Mouse (Mus musculus) limb, embryonic 14.5 days (tissue): ENCODE measurements at regions not wholly inside any gene's neighbourhood (a gene's known extent, or its start where the extent isn't known, plus 50 kb on each side); places are given as distances from the start of the nearest gene placed in this dataset.

Experiments
- ATAC-seq: fragments of 200-750 bp; cut with Nextera tagmentation; 2 replicates; pipeline ENCODE4 v1.8.0; 2017; ENCODE audit warnings: low read depth, moderate number of reproducible peaks, moderate TSS enrichment; ENCODE audit not compliant: low FRiP score
- DNase-seq: peaks from one replicate; pipeline ENCODE4 v3.0.0-alpha.2; 2015; ENCODE audit warnings: low spot score
- H3K27ac ChIP-seq: fragments of 300-500 bp; sonication (generic); replicated peaks from 2 replicates; pipeline ENCODE4 v1.5.1; 2014; ENCODE audit warnings: low read depth, mild to moderate bottlenecking, low read length, moderate library complexity, mixed read lengths
- H3K27me3 ChIP-seq: fragments of 300-500 bp; sonication (generic); 2 replicates; pipeline ENCODE4 v1.6.1; 2014; ENCODE audit warnings: low read length, mixed read lengths; ENCODE audit not compliant: control insufficient read depth, insufficient read depth
- H3K36me3 ChIP-seq: fragments of 300-500 bp; sonication (generic); 2 replicates; pipeline ENCODE4 v1.6.1; 2014; ENCODE audit warnings: mild to moderate bottlenecking, low read length, moderate library complexity, mixed read lengths; ENCODE audit not compliant: control insufficient read depth, insufficient read depth
- H3K4me1 ChIP-seq: fragments of 300-500 bp; sonication (generic); 2 replicates; pipeline ENCODE4 v1.6.1; 2014; ENCODE audit warnings: antibody characterized with exemption, low read length, mixed read lengths; ENCODE audit not compliant: control insufficient read depth, insufficient read depth
- H3K4me2 ChIP-seq: fragments of 300-500 bp; sonication (generic); replicated peaks from 2 replicates; pipeline ENCODE4 v1.6.1; 2014; ENCODE audit warnings: low read depth, mild to moderate bottlenecking, low read length, moderate library complexity; ENCODE audit not compliant: severe bottlenecking
- H3K4me3 ChIP-seq: fragments of 300-500 bp; sonication (generic); replicated peaks from 2 replicates; pipeline ENCODE4 v1.5.1; 2014; ENCODE audit warnings: low read length
- H3K9ac ChIP-seq: fragments of 300-500 bp; sonication (generic); 2 replicates; pipeline ENCODE4 v1.6.1; 2014; ENCODE audit warnings: mild to moderate bottlenecking, low read depth, low read length, moderate library complexity; ENCODE audit not compliant: severe bottlenecking
- H3K9me3 ChIP-seq: fragments of 300-500 bp; sonication (generic); 2 replicates; pipeline ENCODE4 v1.6.1; 2016; ENCODE audit warnings: low read length; ENCODE audit not compliant: control insufficient read depth
- POLR2A ChIP-seq: fragments of 200-500 bp; IDR thresholded peaks from 2 replicates; pipeline ENCODE4 v1.8.0; 2012; ENCODE audit warnings: inconsistent platforms, mild to moderate bottlenecking, moderate library complexity, borderline replicate concordance; ENCODE audit not compliant: insufficient read depth, insufficient read length; ENCODE audit errors: extremely low read depth
- WGBS: fragments of 180-500 bp; shearing (Covaris S2); extraction: QIAGEN DNeasy Blood & Tissue Kit; methylation state at CpG from one replicate; pipeline ENCODE4 v1.1.7; 2014; 5-methylcytosine and 5-hydroxymethylcytosine counted together

GRCm38 (mm10) chrX:142470083-142470482, 79.7 kb upstream of the Acsl4 start:
- 70% methylated on average over 1 of the region's 1 CpGs for WGBS
- no peak for DNase-seq
- no peaks in the 10 kb centered on the region for H3K4me1 ChIP-seq
- no peak overlapping the region for H3K27ac ChIP-seq
- H3K9ac ChIP-seq, result no peak overlapping the region
- no peak overlapping the region for H3K4me3 ChIP-seq
- H3K4me2 ChIP-seq, result no peak overlapping the region
- H3K9me3 ChIP-seq, result no peaks in the 10 kb centered on the region
- H3K36me3 ChIP-seq, result no peaks in the 10 kb centered on the region
- ATAC-seq, result no peak
- H3K27me3 ChIP-seq, result no peaks in the 10 kb centered on the region
- no peak for TF ChIP-seq POLR2A

- no peak for DNase-seq
- H3K4me1 ChIP-seq, result no peaks in the 10 kb centered on the region
- TF ChIP-seq POLR2A, result no peak
- no peak for ATAC-seq
- no peak overlapping the region for H3K4me2 ChIP-seq
- 82% methylated on average over 5 of the region's 5 CpGs for WGBS
- H3K36me3 ChIP-seq, result no peaks in the 10 kb centered on the region
- H3K4me3 ChIP-seq, result no peak overlapping the region
- H3K27ac ChIP-seq, result no peak overlapping the region
- no peaks in the 10 kb centered on the region for H3K27me3 ChIP-seq
- no peaks in the 10 kb centered on the region for H3K9me3 ChIP-seq
- no peak overlapping the region for H3K9ac ChIP-seq
These were observed 91.0 kb upstream of the Acsl4 start for GRCm38 (mm10) chrX:142481203-142481815.

GRCm38 (mm10) chrX:142488078-142488477, 97.7 kb upstream of the Acsl4 start:
- Histone ChIP-seq H3K27me3 (peaks cover 3% of the 10 kb centered on the region; the same call in 1 of the 2 replicates), H3K9me3 (no peaks in the 10 kb centered on the region), H3K4me1 (no peaks in the 10 kb centered on the region), H3K9ac (no peak overlapping the region), H3K36me3 (no peaks in the 10 kb centered on the region), H3K4me3 (no peak overlapping the region), H3K4me2 (no peak overlapping the region), H3K27ac (no peak overlapping the region)
- TF ChIP-seq POLR2A, result no peak
- DNase-seq, result no peak
- no peak for ATAC-seq
- 81% methylated on average over 4 of the region's 4 CpGs for whole genome bisulfite sequencing

- Histone ChIP-seq H3K27ac (no peak overlapping the region), H3K36me3 (no peaks in the 10 kb centered on the region), H3K9ac (no peak overlapping the region), H3K4me3 (no peak overlapping the region), H3K4me2 (no peak overlapping the region), H3K9me3 (no peaks in the 10 kb centered on the region), H3K4me1 (no peaks in the 10 kb centered on the region), H3K27me3 (peaks cover 3% of the 10 kb centered on the region; the same call in 1 of the 2 replicates)
- 64% methylated on average over 8 of the region's 8 CpGs for whole genome bisulfite sequencing
- ATAC-seq, result no peak
- DNase-seq, result no peak
- TF ChIP-seq POLR2A, result no peak
These were observed 99.9 kb upstream of the Acsl4 start for GRCm38 (mm10) chrX:142490093-142490717.

- no peaks in the 10 kb centered on the region for H3K4me1 ChIP-seq
- H3K4me2 ChIP-seq, result no peak overlapping the region
- no peak overlapping the region for H3K9ac ChIP-seq
- H3K36me3 ChIP-seq, result no peaks in the 10 kb centered on the region
- H3K9me3 ChIP-seq, result no peaks in the 10 kb centered on the region
- no peak overlapping the region for H3K4me3 ChIP-seq
- no peaks in the 10 kb centered on the region for H3K27me3 ChIP-seq
- no peak for DNase-seq
- TF ChIP-seq POLR2A, result no peak
- 74% methylated on average over 2 of the region's 2 CpGs for WGBS
- no peak overlapping the region for H3K27ac ChIP-seq
- no peak for ATAC-seq
These were observed 110.8 kb upstream of the Acsl4 start for GRCm38 (mm10) chrX:142501094-142501493.
